Mouse (Mus musculus): ENCODE measurements at regions not wholly inside any gene's neighbourhood (a gene's known extent, or its start where the extent isn't known, plus 50 kb on each side); places are given as distances from the start of the nearest gene placed in this dataset.

- ATAC-seq (ENCODE audit: extremely low read depth, insufficient number of reproducible peaks, low FRiP score, low TSS enrichment): no peak
- H3K36me3 ChIP-seq: no peaks in the 10 kb centered on the region
- no peaks in the 10 kb centered on the region for H3K27me3 ChIP-seq (replicated peaks)
- H3K9ac ChIP-seq: no peak overlapping the region
- WGBS: 45% methylated on average over 3 of the region's 3 CpGs
- H3K4me2 ChIP-seq: no peak overlapping the region
- H3K4me1 ChIP-seq: peaks cover 11% of the 10 kb centered on the region
- no peaks in the 10 kb centered on the region for H3K9me3 ChIP-seq
- no peak overlapping the region for H3K27ac ChIP-seq (replicated peaks)
- no peak overlapping the region for H3K4me3 ChIP-seq
Observed at GRCm38 (mm10) chr7:83060318-83060717, 193.2 kb downstream of the Mex3b start.

GRCm38 (mm10) chr7:83060733-83061132 lies 193.6 kb downstream of the Mex3b start:
- no peak overlapping the region for H3K4me3 ChIP-seq
- 50% methylated on average over 5 of the region's 5 CpGs for WGBS
- no peaks in the 10 kb centered on the region for H3K36me3 ChIP-seq
- no peak for ATAC-seq (ENCODE audit: extremely low read depth, insufficient number of reproducible peaks, low FRiP score, low TSS enrichment)
- no peak overlapping the region for H3K27ac ChIP-seq (replicated peaks)
- H3K4me1 ChIP-seq: peaks cover 11% of the 10 kb centered on the region
- H3K27me3 ChIP-seq (replicated peaks): no peaks in the 10 kb centered on the region
- H3K9me3 ChIP-seq: no peaks in the 10 kb centered on the region
- H3K9ac ChIP-seq: no peak overlapping the region
- H3K4me2 ChIP-seq: no peak overlapping the region

DNA sequence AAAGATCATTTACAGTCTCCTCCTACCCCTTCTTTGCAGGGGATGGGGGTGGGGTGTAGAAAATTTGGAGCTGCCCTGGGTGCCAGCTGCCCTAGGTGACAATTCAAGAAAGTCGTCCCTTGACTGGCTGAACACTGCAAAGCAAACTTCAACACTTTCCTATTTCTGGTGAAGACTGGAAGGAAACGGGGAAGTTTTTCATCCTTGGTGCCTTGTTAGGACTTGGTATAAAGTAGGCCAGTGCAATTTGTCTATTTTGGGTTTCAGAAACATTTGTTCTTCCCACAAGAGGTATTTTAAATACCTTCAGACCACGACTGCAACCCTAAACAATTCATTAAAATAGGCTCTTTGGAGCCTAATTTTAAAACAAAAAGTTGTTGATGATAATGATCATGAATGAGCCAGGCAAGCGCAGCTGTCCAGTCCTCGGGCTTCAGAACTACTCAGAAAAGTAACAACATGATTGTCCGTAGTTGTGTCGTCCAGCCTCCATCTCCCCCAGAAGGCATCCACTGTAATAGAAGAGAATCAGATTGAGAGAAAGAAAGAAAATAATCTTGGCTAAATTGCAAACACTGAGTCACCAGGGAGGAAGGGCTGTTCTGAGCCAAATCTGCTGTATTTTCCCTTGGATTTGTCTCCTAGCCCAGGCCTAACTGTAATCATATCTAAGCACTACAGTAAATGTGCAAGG lies 194.2 kb downstream of the Mex3b start:
- H3K9me3 ChIP-seq: no peaks in the 10 kb centered on the region
- H3K4me1 ChIP-seq: peaks cover 6% of the 10 kb centered on the region
- no peaks in the 10 kb centered on the region for H3K27me3 ChIP-seq (replicated peaks)
- no peak overlapping the region for H3K9ac ChIP-seq
- H3K27ac ChIP-seq (replicated peaks): no peak overlapping the region
- H3K36me3 ChIP-seq: no peaks in the 10 kb centered on the region
- 64% methylated on average over 7 of the region's 7 CpGs for WGBS
- ATAC-seq (ENCODE audit: extremely low read depth, insufficient number of reproducible peaks, low FRiP score, low TSS enrichment): no peak
- no peak overlapping the region for H3K4me3 ChIP-seq
- no peak overlapping the region for H3K4me2 ChIP-seq

- no peaks in the 10 kb centered on the region for H3K4me1 ChIP-seq
- H3K36me3 ChIP-seq: no peaks in the 10 kb centered on the region
- no peak for ATAC-seq (ENCODE audit: extremely low read depth, insufficient number of reproducible peaks, low FRiP score, low TSS enrichment)
- H3K9me3 ChIP-seq: no peaks in the 10 kb centered on the region
- no peak overlapping the region for H3K27ac ChIP-seq (replicated peaks)
- no peak overlapping the region for H3K4me2 ChIP-seq
- no peak overlapping the region for H3K4me3 ChIP-seq
- H3K9ac ChIP-seq: no peak overlapping the region
- H3K27me3 ChIP-seq (replicated peaks): no peaks in the 10 kb centered on the region
- 83% methylated on average over 6 of the region's 6 CpGs for WGBS
Observed at GRCm38 (mm10) chr7:83061894-83062477, 194.9 kb downstream of the Mex3b start.

DNA sequence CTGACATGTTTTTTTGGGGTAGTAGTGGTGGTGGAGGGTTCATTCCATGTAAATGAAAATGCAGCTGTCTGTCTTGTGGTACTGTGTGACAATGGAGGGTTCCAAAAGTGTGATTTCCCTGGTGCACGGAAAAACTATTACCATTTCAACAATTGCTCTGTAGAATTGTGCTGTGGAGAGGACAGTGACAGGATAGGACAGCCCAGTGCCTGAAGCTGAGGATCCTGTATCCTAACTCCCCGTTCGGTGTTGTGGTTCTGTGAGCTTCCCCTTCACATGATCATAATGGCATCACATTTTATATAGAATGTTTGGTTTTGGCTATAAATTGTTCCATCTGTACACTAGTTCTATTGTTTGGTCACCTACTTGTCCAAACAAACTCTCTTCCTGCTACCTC lies 196.4 kb downstream of the Mex3b start:
- no peak for ATAC-seq (ENCODE audit: extremely low read depth, insufficient number of reproducible peaks, low FRiP score, low TSS enrichment)
- H3K9me3 ChIP-seq: no peaks in the 10 kb centered on the region
- H3K36me3 ChIP-seq: no peaks in the 10 kb centered on the region
- H3K4me3 ChIP-seq: no peak overlapping the region
- no peaks in the 10 kb centered on the region for H3K4me1 ChIP-seq
- H3K4me2 ChIP-seq: no peak overlapping the region
- no peaks in the 10 kb centered on the region for H3K27me3 ChIP-seq (replicated peaks)
- no peak overlapping the region for H3K27ac ChIP-seq (replicated peaks)
- no peak overlapping the region for H3K9ac ChIP-seq
- WGBS: 80% methylated on average over 3 of the region's 3 CpGs

- 71% methylated on average over 3 of the region's 3 CpGs for WGBS
- ATAC-seq (ENCODE audit: extremely low read depth, insufficient number of reproducible peaks, low FRiP score, low TSS enrichment): no peak
- H3K9me3 ChIP-seq: no peaks in the 10 kb centered on the region
- no peak overlapping the region for H3K4me3 ChIP-seq
- no peaks in the 10 kb centered on the region for H3K4me1 ChIP-seq
- no peaks in the 10 kb centered on the region for H3K36me3 ChIP-seq
- H3K27ac ChIP-seq (replicated peaks): no peak overlapping the region
- H3K4me2 ChIP-seq: no peak overlapping the region
- H3K27me3 ChIP-seq (replicated peaks): no peaks in the 10 kb centered on the region
- H3K9ac ChIP-seq: no peak overlapping the region
Observed at GRCm38 (mm10) chr7:83065341-83065740, 198.2 kb downstream of the Mex3b start.

- 74% methylated on average over 15 of the region's 15 CpGs for WGBS
- no peaks in the 10 kb centered on the region for H3K9me3 ChIP-seq
- no peaks in the 10 kb centered on the region for H3K36me3 ChIP-seq
- no peak overlapping the region for H3K4me2 ChIP-seq
- no peak overlapping the region for H3K4me3 ChIP-seq
- no peak overlapping the region for H3K9ac ChIP-seq
- peaks cover 15% of the 10 kb centered on the region for H3K4me1 ChIP-seq
- H3K27ac ChIP-seq (replicated peaks): no peak overlapping the region
- ATAC-seq (ENCODE audit: extremely low read depth, insufficient number of reproducible peaks, low FRiP score, low TSS enrichment): no peak
- no peaks in the 10 kb centered on the region for H3K27me3 ChIP-seq (replicated peaks)
Observed at GRCm38 (mm10) chr7:83074399-83074970, 207.4 kb downstream of the Mex3b start.

GRCm38 (mm10) chr7:83075159-83075952 lies 208.2 kb downstream of the Mex3b start:
- H3K9me3 ChIP-seq: no peaks in the 10 kb centered on the region
- no peak overlapping the region for H3K27ac ChIP-seq (replicated peaks)
- H3K27me3 ChIP-seq (replicated peaks): no peaks in the 10 kb centered on the region
- no peak overlapping the region for H3K4me3 ChIP-seq
- H3K4me1 ChIP-seq: peaks cover 19% of the 10 kb centered on the region
- H3K36me3 ChIP-seq: no peaks in the 10 kb centered on the region
- no peak overlapping the region for H3K4me2 ChIP-seq
- no peak for ATAC-seq (ENCODE audit: extremely low read depth, insufficient number of reproducible peaks, low FRiP score, low TSS enrichment)
- 55% methylated on average over 4 of the region's 4 CpGs for WGBS
- no peak overlapping the region for H3K9ac ChIP-seq

GRCm38 (mm10) chr7:83077035-83077918 lies 210.1 kb downstream of the Mex3b start:
- H3K27ac ChIP-seq (replicated peaks): peak overlapping the region; percentile 40; the same call in 1 of the 2 replicates
- ATAC-seq (ENCODE audit: extremely low read depth, insufficient number of reproducible peaks, low FRiP score, low TSS enrichment): no peak

DNA sequence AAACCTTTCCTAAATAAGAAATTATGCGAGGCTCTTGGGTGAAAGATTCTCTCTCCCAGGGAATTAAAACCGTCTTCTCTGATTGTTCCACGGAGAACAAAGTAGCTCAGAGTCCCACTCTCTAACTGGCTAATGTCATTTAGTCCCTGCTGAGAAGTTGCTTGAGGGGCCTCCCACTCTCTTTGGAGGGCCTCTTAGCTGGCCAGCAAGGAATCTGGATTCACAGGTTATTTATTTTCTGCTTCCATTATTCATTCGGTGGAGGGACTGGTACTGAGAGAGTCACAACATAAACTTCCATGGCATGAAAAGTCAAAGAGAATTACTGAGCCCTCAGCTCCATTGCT lies 210.8 kb downstream of the Mex3b start:
- H3K4me1 ChIP-seq: peaks cover 19% of the 10 kb centered on the region
- no peak overlapping the region for H3K9ac ChIP-seq
- peak overlapping the region; percentile 40; the same call in 1 of the 2 replicates for H3K27ac ChIP-seq (replicated peaks)
- H3K9me3 ChIP-seq: no peaks in the 10 kb centered on the region
- no peak overlapping the region for H3K4me3 ChIP-seq
- H3K36me3 ChIP-seq: no peaks in the 10 kb centered on the region
- H3K27me3 ChIP-seq (replicated peaks): no peaks in the 10 kb centered on the region
- ATAC-seq (ENCODE audit: extremely low read depth, insufficient number of reproducible peaks, low FRiP score, low TSS enrichment): no peak
- H3K4me2 ChIP-seq: no peak overlapping the region
- 40% methylated on average over 4 of the region's 4 CpGs for WGBS

More at GRCm38 (mm10) chr7:83077035-83077918, 210.1 kb downstream of the Mex3b start:
- H3K4me2 ChIP-seq: peak overlapping the region; percentile 6; the same call in 1 of the 2 replicates
- 38% methylated on average over 11 of the region's 11 CpGs for WGBS
- no peaks in the 10 kb centered on the region for H3K27me3 ChIP-seq (replicated peaks)
- H3K4me1 ChIP-seq: peaks cover 19% of the 10 kb centered on the region
- no peaks in the 10 kb centered on the region for H3K36me3 ChIP-seq
- H3K9ac ChIP-seq: no peak overlapping the region
- no peaks in the 10 kb centered on the region for H3K9me3 ChIP-seq
- no peak overlapping the region for H3K4me3 ChIP-seq

- ATAC-seq (ENCODE audit: extremely low read depth, insufficient number of reproducible peaks, low FRiP score, low TSS enrichment): no peak
- Histone ChIP-seq H3K9ac (no peak overlapping the region), H3K4me2 (no peak overlapping the region), H3K36me3 (no peaks in the 10 kb centered on the region), H3K9me3 (no peaks in the 10 kb centered on the region), H3K4me1 (peaks cover 19% of the 10 kb centered on the region), H3K27me3 (replicated peaks) (no peaks in the 10 kb centered on the region), H3K4me3 (no peak overlapping the region), H3K27ac (replicated peaks) (no peak overlapping the region)
- 83% methylated on average over 4 of the region's 4 CpGs for WGBS
Observed at GRCm38 (mm10) chr7:83078695-83079094, 211.6 kb downstream of the Mex3b start.

Measured in heart, embryonic 13.5 days (tissue).